Mouse (Mus musculus): Measurements from ENCODE around the gene Mcrip2.

DNA sequence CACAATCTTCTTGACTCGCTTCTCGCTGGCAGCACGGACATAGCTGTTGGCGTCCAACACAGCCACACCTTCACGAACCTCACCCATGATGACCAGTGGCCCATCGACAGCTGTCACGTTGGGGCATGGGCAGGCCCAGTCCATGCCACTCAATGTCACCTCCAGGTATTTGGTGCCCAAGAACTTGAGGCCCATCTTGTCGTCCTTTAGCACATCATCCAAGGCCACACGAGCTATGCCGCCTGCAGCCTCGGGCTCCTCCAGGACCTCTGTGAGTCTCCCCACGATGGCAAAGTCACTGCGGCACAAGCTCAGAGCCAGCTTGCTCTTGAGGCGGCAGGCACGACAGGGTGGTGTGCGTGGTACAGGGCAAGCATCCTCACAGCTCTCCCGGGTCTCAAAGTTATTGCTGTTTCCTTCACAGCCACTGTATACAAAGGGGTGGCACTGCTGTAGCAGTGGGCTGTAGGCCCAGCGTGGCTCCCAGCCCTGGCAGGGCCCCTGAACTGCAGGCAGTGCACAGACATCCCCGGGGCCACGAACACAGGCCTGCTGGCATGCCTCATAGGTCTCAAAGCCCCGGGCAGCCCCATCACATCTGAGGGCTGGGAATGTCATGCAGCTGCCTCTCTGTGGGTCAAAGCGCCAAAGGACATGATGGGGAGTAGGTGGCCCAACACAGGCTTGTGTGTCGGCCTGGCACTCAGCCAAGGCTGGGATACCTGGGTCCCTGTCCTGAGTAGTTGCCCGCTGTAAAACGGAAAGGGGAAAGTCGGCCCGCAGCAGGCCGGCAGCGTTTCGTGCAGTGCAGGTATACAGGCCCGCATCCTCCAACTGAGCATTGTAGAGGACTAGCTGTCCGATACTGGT, 9.4 kb upstream of the Mcrip2 start:
- TF ChIP-seq POLR2A (IDR thresholded peaks at IDR 0.05; ENCODE audit: low read depth, low read length) (no peak), CTCF (IDR thresholded peaks at IDR 0.05; ENCODE audit: extremely low read depth, insufficient read depth, insufficient read length, insufficient replicate concordance) (no peak)

All from spleen, adult 2 months (tissue).